Mouse (Mus musculus) ES-E14 (cell line): Measurements from ENCODE around the gene Psmc3ip.

Experiments used
- CHD2 ChIP-seq: IDR thresholded peaks from 2 replicates; pipeline ENCODE4 v1.6.1; 2014; ENCODE audit warnings: mild to moderate bottlenecking, low read depth, low read length, inconsistent platforms
- HCFC1 ChIP-seq: IDR thresholded peaks from 2 replicates; pipeline ENCODE4 v1.6.1; 2012; ENCODE audit warnings: low read length, inconsistent platforms, borderline replicate concordance; ENCODE audit not compliant: insufficient read depth
- MAFK ChIP-seq: IDR thresholded peaks from 2 replicates; pipeline ENCODE4 v1.6.1; 2014; ENCODE audit warnings: mild to moderate bottlenecking, low read depth, low read length, inconsistent platforms; ENCODE audit not compliant: insufficient read depth
- ZC3H11A ChIP-seq: IDR thresholded peaks from 2 replicates; pipeline ENCODE4 v1.6.1; 2012; ENCODE audit warnings: low read depth, mild to moderate bottlenecking, inconsistent platforms, low read length, borderline replicate concordance
- ZNF384 ChIP-seq: IDR thresholded peaks from 2 replicates; pipeline ENCODE4 v1.6.1; 2012; ENCODE audit warnings: low read depth, low read length, inconsistent platforms

GRCm38 (mm10) chr11:101083083-101083697 lies 12.0 kb downstream of the Psmc3ip start:
- TF ChIP-seq MAFK (no peak), CHD2 (no peak), HCFC1 (no peak), ZC3H11A (no peak), ZNF384 (no peak)
